Mouse (Mus musculus) intestine, postnatal 0 days (tissue): ENCODE measurements around the gene Fam19a2. TPM values are rescaled to one million over a fixed set of nuclear protein-coding genes. Genes with fewer than 3 reads are reported as not detected.

ENCODE experiments used
- ATAC-seq: fragments of 200-750 bp; cut with Nextera tagmentation; 2 replicates; pipeline ENCODE4 v1.8.0; 2017; ENCODE audit warnings: mild to moderate bottlenecking, moderate TSS enrichment, moderate library complexity
- H3K27ac ChIP-seq: fragments of 300-500 bp; sonication (generic); 2 replicates; pipeline ENCODE4 v1.5.1; 2014; ENCODE audit warnings: mild to moderate bottlenecking, low read depth, low read length, moderate library complexity
- H3K27me3 ChIP-seq: fragments of 300-500 bp; sonication (generic); replicated peaks from 2 replicates; pipeline ENCODE4 v1.6.1; 2014; ENCODE audit warnings: low read length, mixed read lengths; ENCODE audit not compliant: control insufficient read depth, insufficient read depth
- H3K36me3 ChIP-seq: fragments of 300-500 bp; sonication (generic); 2 replicates; pipeline ENCODE4 v1.6.1; 2014; ENCODE audit warnings: mild to moderate bottlenecking, moderate library complexity; ENCODE audit not compliant: control insufficient read depth, insufficient read depth
- H3K4me1 ChIP-seq: fragments of 300-500 bp; sonication (generic); replicated peaks from 2 replicates; pipeline ENCODE4 v1.6.1; 2014; ENCODE audit warnings: antibody characterized with exemption, low read length, mixed read lengths; ENCODE audit not compliant: control insufficient read depth, insufficient read depth
- H3K4me2 ChIP-seq: fragments of 300-500 bp; sonication (generic); replicated peaks from 2 replicates; pipeline ENCODE4 v1.6.1; 2014; ENCODE audit warnings: low read depth, mild to moderate bottlenecking, moderate library complexity
- H3K4me3 ChIP-seq: fragments of 300-500 bp; sonication (generic); 2 replicates; pipeline ENCODE4 v1.5.1; 2014; ENCODE audit warnings: low read depth, low read length
- H3K9ac ChIP-seq: fragments of 300-500 bp; sonication (generic); 2 replicates; pipeline ENCODE4 v1.6.1; 2014; ENCODE audit warnings: mild to moderate bottlenecking, low read depth, low read length
- H3K9me3 ChIP-seq: fragments of 300-500 bp; sonication (generic); 2 replicates; pipeline ENCODE4 v1.6.1; 2016; ENCODE audit warnings: mixed run types; ENCODE audit not compliant: control insufficient read depth
- CTCF ChIP-seq: sonication (generic); IDR thresholded peaks from 2 replicates; pipeline ENCODE4 v1.5.1; 2016; ENCODE audit warnings: low read depth, mild to moderate bottlenecking, control low read depth, antibody characterized with exemption, moderate library complexity
- WGBS: fragments of 180-500 bp; shearing (Covaris S2); extraction: QIAGEN DNeasy Blood & Tissue Kit; methylation state at CpG from one replicate; pipeline ENCODE4 v1.1.7; 2014; 5-methylcytosine and 5-hydroxymethylcytosine counted together
- polyA plus RNA-seq: library from polyadenylated mRNA; unstranded; fragments of >200 nt; fragmentation: Nextera tagmentation; extraction: Ambion mirVana; gene quantifications from 2 replicates; pipeline ENCODE4 v1.2.1, GENCODE M21; 2015

Fam19a2 gene
- polyA plus RNA-seq, 1 experiment from 2014 or later, result 0.85 TPM

DNA sequence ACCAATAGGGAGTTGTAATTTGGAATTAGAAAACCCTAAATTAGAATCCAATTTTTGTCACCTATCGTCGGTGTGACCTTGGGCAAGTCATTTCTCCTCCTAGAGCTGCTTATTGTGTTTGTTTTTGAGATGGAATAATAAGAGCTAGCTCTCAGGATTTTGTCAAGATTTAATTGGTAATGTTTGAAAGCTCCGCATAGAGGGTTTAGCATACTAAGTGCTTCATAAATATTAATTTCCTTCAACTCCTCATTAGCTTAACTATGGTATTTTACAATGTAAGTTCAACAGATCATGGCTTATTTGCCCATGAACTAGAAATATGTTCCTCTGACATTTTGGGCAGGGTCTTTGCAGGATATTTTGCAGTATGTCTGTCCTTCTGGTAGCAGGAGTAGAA is 62.5 kb downstream of the Fam19a2 start:
- no peak for ATAC-seq
- 93% methylated on average over 3 of the region's 3 CpGs for WGBS
- no peak overlapping the region for H3K4me3 ChIP-seq
- H3K27ac ChIP-seq, result no peak overlapping the region
- TF ChIP-seq CTCF, result no peak
- H3K36me3 ChIP-seq, result no peaks in the 10 kb centered on the region
- 0 out of 2 replicates have a peak, but pooled peaks cover 2% of the 10 kb centered on the region for H3K4me1 ChIP-seq
- H3K4me2 ChIP-seq, result no peak overlapping the region
- no peak overlapping the region for H3K9ac ChIP-seq
- H3K27me3 ChIP-seq, result no peaks in the 10 kb centered on the region
- H3K9me3 ChIP-seq, result no peaks in the 10 kb centered on the region

DNA sequence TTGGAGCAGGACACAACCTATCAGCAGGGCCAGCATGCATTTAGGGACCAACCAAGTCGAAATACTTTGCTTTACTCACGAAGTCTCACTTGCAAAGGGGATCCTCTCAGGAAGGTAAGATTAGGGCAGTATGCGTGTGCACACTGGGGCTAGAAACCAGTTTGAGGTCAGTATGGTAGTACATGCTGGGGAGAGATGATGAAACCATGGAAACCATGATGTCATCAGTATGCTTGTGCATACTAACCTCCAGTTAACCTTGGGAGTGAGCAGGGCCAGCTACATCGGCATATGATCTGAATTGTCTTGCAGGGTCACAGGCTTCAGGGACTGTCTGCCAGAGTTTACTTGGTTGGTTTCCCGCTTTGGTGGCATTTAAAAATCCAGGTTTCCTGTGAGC is 77.5 kb downstream of the Fam19a2 start:
- no peaks in the 10 kb centered on the region for H3K27me3 ChIP-seq
- 66% methylated on average over 5 of the region's 5 CpGs for WGBS
- no peak overlapping the region for H3K4me3 ChIP-seq
- no peaks in the 10 kb centered on the region for H3K4me1 ChIP-seq
- no peak overlapping the region for H3K9ac ChIP-seq
- no peak for TF ChIP-seq CTCF
- no peaks in the 10 kb centered on the region for H3K36me3 ChIP-seq
- H3K27ac ChIP-seq, result no peak overlapping the region
- ATAC-seq, result no peak
- H3K9me3 ChIP-seq, result no peaks in the 10 kb centered on the region
- no peak overlapping the region for H3K4me2 ChIP-seq

DNA sequence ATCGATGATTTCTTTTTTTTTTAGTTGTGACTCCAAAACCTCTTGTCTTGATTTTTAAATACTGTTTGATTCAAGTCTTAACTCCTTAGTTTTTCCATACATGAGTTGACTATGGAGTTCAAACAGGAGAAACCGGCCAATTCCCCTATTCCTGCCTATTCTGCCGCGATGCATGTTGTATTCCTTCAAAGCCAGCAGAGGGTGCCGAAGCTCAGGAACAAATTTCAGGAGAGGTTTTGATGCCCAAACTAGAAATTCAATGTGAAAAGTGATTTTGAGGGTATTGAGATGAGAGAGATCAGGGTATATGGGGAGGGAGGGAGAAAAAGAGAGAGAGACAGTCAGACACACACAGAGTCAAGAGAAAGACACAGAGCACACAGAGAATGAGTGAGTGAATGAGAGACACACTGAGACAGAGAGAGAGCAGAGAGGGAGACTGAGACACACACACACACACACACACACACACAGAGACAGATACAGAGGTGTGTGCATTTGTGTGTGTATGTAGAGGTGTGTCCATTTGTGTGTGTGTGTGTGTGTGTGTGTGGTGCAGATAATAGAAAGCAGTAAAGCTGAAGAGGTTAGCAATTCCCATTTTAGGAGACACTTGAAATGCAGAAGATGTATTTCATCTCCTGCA is 78.9 kb downstream of the Fam19a2 start:
- no peaks in the 10 kb centered on the region for H3K36me3 ChIP-seq
- H3K27me3 ChIP-seq, result no peaks in the 10 kb centered on the region
- peak; percentile 73 for TF ChIP-seq CTCF
- no peak for ATAC-seq
- 28% methylated on average over 5 of the region's 5 CpGs for WGBS
- no peaks in the 10 kb centered on the region for H3K9me3 ChIP-seq
- H3K4me2 ChIP-seq, result no peak overlapping the region
- no peak overlapping the region for H3K27ac ChIP-seq
- no peak overlapping the region for H3K4me3 ChIP-seq
- H3K4me1 ChIP-seq, result no peaks in the 10 kb centered on the region
- no peak overlapping the region for H3K9ac ChIP-seq

DNA sequence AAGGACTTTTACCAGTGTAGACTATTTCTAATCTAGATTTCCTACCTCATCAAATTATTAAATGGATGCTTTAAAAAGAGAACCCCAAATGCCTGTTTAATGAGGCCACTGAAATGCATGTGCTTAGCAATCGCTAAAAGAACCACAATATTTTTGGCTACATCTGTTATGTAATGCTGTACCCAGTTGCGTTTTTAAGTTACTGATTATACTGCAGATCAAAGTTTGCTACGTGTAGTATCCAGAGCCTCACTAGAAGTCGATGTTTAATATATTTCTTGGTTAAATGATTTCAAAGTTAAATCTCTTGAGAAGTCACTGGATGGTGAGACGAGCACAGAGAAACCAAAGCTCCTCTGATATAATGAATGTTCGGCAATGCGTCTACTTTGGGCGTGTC is 82.5 kb downstream of the Fam19a2 start:
- WGBS, result 93% methylated on average over 8 of the region's 8 CpGs
- ATAC-seq, result no peak
- no peak overlapping the region for H3K4me3 ChIP-seq

DNA sequence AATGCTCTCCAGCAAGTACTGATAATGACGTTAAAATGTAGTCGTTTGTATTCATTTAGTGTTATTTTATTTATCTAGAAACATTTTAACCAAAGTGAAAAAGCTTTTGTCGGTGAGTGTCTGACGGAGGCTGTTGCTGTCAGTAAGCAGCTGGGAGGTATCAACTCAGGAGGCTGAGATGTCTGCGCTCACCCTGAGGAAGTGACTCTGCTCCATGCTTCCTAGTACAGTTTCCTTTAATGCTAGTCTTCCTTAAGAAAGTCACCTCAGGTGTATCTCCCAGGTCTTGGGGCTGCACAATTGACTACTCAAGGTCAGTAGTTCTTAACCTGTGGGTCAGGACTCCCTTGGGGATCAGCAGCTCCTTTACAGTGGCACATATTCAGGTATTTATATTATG is 89.9 kb downstream of the Fam19a2 start:
- no peaks in the 10 kb centered on the region for H3K27me3 ChIP-seq
- H3K36me3 ChIP-seq, result no peaks in the 10 kb centered on the region
- WGBS, result 66% methylated on average over 5 of the region's 5 CpGs
- no peak overlapping the region for H3K4me3 ChIP-seq
- H3K4me1 ChIP-seq, result no peaks in the 10 kb centered on the region
- no peak overlapping the region for H3K9ac ChIP-seq
- H3K9me3 ChIP-seq, result no peaks in the 10 kb centered on the region
- ATAC-seq, result no peak
- no peak overlapping the region for H3K27ac ChIP-seq
- no peak overlapping the region for H3K4me2 ChIP-seq
- no peak for TF ChIP-seq CTCF

More for the DNA sequence above, 82.5 kb downstream of the Fam19a2 start:
- H3K27ac ChIP-seq, result no peak overlapping the region
- H3K4me2 ChIP-seq, result no peak overlapping the region
- H3K4me1 ChIP-seq, result no peaks in the 10 kb centered on the region
- H3K36me3 ChIP-seq, result no peaks in the 10 kb centered on the region
- no peak for TF ChIP-seq CTCF
- no peaks in the 10 kb centered on the region for H3K27me3 ChIP-seq
- no peak overlapping the region for H3K9ac ChIP-seq
- H3K9me3 ChIP-seq, result no peaks in the 10 kb centered on the region

DNA sequence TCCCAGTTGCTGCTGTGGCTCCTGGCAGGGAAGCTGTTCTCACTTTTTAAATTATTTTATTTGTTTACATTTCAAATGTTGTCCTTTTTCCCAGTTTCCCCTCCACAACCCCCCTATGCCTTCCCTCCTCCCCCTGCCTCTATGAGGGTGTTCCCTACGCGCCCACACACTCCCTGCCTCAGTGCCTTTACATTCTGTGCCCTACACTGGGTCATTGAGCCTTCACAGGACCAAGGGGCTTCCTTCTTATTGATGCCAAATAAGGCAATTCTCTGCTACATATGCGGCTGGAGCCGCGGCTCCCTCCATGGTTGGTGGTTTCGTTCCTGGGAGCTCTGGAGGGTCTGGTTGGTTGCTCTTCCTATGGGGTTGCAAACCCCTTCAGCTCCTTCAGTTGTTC is 93.2 kb downstream of the Fam19a2 start:
- Histone ChIP-seq H3K27me3 (no peaks in the 10 kb centered on the region), H3K9ac (no peak overlapping the region), H3K27ac (no peak overlapping the region), H3K4me1 (no peaks in the 10 kb centered on the region), H3K36me3 (no peaks in the 10 kb centered on the region), H3K4me3 (no peak overlapping the region), H3K9me3 (no peaks in the 10 kb centered on the region), H3K4me2 (no peak overlapping the region)
- no peak for TF ChIP-seq CTCF
- 84% methylated on average over 6 of the region's 6 CpGs for WGBS
- ATAC-seq, result no peak

DNA sequence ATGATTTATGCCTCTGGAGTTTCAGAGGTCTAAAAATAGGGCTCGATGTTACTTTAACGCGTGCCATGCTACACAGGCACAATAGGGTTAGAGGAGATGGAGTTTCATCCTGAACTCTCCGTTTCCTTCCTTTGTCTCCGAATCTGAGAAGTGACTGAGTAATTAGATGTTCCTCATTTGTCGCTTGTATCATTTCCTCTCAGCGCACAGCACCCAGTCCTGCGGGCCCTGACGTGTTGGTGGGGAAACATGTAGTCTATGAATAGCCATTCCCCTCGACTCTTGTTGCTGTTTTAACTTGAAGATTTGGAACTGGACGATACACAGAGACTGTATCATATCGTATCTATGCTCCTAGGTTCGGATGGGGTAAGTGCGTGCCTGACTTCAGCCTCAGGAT is 96.7 kb downstream of the Fam19a2 start:
- Histone ChIP-seq H3K9ac (no peak overlapping the region), H3K27ac (no peak overlapping the region), H3K27me3 (no peaks in the 10 kb centered on the region), H3K4me1 (no peaks in the 10 kb centered on the region), H3K4me3 (no peak overlapping the region), H3K36me3 (no peaks in the 10 kb centered on the region), H3K4me2 (no peak overlapping the region), H3K9me3 (no peaks in the 10 kb centered on the region)
- TF ChIP-seq CTCF, result no peak
- WGBS, result 70% methylated on average over 14 of the region's 14 CpGs
- no peak for ATAC-seq
